Mouse (Mus musculus): ENCODE data around the gene Ehbp1. TPM values are rescaled to one million over a fixed set of nuclear protein-coding genes. Genes with fewer than 3 reads are reported as not detected.

The Ehbp1 gene
- polyA plus RNA-seq, 1 experiment from 2014 or later, result 21.7 TPM

DNA sequence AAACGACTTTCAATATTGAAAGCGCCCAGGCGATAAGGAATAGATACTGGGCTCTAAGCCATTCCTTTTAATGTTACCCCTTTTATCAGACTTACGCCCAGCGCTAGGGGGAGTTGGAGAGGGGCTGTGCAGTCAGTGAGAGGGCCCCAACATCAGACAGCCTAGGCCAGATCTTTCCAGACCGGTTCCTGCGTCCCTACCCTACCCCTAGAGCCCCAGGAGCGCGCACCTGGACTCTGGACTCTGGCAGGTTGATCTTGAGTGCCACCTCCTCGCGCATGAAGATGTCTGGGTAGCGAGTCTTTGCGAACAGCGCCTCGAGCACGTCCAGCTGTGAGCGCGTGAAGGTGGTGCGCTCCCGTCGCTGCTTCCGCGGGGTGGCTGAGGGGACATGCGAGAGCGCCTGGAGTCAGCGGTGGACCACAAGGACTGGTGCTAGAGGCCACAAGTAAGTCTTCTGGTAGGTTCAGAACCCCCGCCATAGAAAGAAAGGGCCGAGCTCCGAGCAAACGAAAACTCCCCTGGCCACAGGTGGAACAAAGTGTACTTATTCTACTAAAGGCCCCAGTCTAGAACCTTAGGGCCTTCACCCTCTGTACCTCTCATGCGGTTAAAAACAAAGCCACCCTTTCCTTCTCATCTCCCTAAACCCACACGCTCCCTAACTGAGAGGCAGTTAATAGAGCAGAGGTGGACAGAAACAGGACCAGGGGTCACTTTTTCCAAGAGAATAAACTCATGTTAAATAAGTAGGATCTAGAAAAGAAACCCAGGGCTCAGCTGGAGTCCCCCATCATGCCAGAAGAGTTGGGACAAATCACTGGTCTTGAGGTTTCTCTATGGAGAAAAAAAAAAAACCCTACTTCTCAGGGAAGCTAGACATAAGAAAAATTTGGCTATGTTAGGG is 343.7 kb downstream of the Ehbp1 start:
- no peaks in the 10 kb centered on the region for H3K9me3 ChIP-seq (ENCODE audit: control insufficient read depth, low read depth, low read length)
- H3K9ac ChIP-seq (replicated peaks; ENCODE audit: low read depth, low read length), result no peak overlapping the region
- H3K27me3 ChIP-seq (ENCODE audit: control insufficient read depth, insufficient read depth, low read length), result peaks cover 49% of the 10 kb centered on the region
- peaks cover 14% of the 10 kb centered on the region; the same call in 1 of the 2 replicates for H3K4me1 ChIP-seq (ENCODE audit: control insufficient read depth, insufficient read depth, low read length)
- no peak overlapping the region for H3K4me3 ChIP-seq (ENCODE audit: low read depth, low read length)
- H3K27ac ChIP-seq (ENCODE audit: low read length), result no peak overlapping the region
- ATAC-seq (ENCODE audit: insufficient number of reproducible peaks, insufficient read depth, low FRiP score, low read depth), result peak; percentile 43
- 8% methylated on average over 32 of the region's 32 CpGs for WGBS
- no peaks in the 10 kb centered on the region for H3K36me3 ChIP-seq (ENCODE audit: control insufficient read depth, insufficient read depth, low read length)
- no peak overlapping the region for H3K4me2 ChIP-seq (replicated peaks; ENCODE audit: low read depth, low read length)

- Histone ChIP-seq H3K4me3 (ENCODE audit: low read depth, low read length) (no peak overlapping the region), H3K9ac (replicated peaks; ENCODE audit: low read depth, low read length) (no peak overlapping the region), H3K36me3 (ENCODE audit: control insufficient read depth, insufficient read depth, low read length) (no peaks in the 10 kb centered on the region), H3K27me3 (ENCODE audit: control insufficient read depth, insufficient read depth, low read length) (peaks cover 56% of the 10 kb centered on the region), H3K4me2 (replicated peaks; ENCODE audit: low read depth, low read length) (no peak overlapping the region), H3K9me3 (ENCODE audit: control insufficient read depth, low read depth, low read length) (no peaks in the 10 kb centered on the region), H3K4me1 (ENCODE audit: control insufficient read depth, insufficient read depth, low read length) (peaks cover 19% of the 10 kb centered on the region), H3K27ac (ENCODE audit: low read length) (no peak overlapping the region)
- ATAC-seq (ENCODE audit: insufficient number of reproducible peaks, insufficient read depth, low FRiP score, low read depth), result no peak
- WGBS, result 3% methylated on average over 20 of the region's 20 CpGs
Observed at GRCm38 (mm10) chr11:21997561-21998140, 344.4 kb downstream of the Ehbp1 start.

DNA sequence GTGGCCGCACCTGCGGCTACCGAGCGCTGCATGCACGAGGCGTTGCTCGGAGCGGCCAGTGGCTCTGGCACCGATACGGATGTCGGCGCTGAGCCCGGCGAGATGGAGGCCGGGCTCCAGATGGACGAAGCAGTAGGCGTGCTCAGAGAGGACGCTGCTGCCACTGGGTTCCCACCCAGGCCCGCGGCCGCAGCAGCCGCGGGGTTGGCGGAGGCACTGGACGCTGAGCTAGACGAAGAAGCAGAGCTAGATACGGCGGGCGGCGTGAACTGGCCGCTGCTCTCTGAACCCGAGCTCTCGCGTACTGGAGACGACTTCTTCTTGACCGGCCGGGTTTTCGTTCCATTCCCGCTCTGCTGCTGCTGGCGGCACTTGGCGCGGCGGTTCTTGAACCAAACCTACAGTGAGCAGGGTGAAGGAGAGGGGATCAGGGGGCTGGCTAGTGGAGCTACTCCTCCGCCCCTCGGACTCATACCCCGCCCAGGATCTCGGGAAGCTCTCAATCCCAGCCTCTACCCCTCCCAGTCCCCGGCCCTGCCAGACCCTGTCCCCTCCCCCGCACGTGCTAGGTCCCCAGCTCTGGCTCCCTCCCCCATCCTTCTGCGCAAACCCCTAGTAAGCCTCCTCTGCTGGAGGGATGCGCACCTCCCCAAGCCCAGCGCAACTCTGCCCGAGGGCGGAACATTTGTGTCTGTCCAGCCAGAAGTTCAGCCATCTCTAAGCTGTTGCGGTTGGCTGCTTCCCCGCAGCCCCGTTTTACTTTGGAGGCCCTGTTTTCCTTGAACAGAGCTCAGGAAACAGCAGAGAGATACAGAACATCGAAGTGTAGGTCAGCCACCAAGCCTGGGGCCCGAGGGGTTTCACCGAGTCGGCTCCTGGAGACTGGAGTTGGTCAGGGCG is 345.2 kb downstream of the Ehbp1 start:
- H3K4me2 ChIP-seq (replicated peaks; ENCODE audit: low read depth, low read length), result peak overlapping the region; percentile 19
- H3K27me3 ChIP-seq (ENCODE audit: control insufficient read depth, insufficient read depth, low read length), result peaks cover 58% of the 10 kb centered on the region
- H3K27ac ChIP-seq (ENCODE audit: low read length), result no peak overlapping the region
- WGBS, result under 1% methylated on average over 63 of the region's 63 CpGs
- H3K4me1 ChIP-seq (ENCODE audit: control insufficient read depth, insufficient read depth, low read length), result peaks cover 19% of the 10 kb centered on the region
- H3K36me3 ChIP-seq (ENCODE audit: control insufficient read depth, insufficient read depth, low read length), result no peaks in the 10 kb centered on the region
- H3K4me3 ChIP-seq (ENCODE audit: low read depth, low read length), result peak overlapping the region; percentile 17; the same call in 1 of the 2 replicates
- no peak for ATAC-seq (ENCODE audit: insufficient number of reproducible peaks, insufficient read depth, low FRiP score, low read depth)
- no peak overlapping the region for H3K9ac ChIP-seq (replicated peaks; ENCODE audit: low read depth, low read length)
- H3K9me3 ChIP-seq (ENCODE audit: control insufficient read depth, low read depth, low read length), result no peaks in the 10 kb centered on the region

DNA sequence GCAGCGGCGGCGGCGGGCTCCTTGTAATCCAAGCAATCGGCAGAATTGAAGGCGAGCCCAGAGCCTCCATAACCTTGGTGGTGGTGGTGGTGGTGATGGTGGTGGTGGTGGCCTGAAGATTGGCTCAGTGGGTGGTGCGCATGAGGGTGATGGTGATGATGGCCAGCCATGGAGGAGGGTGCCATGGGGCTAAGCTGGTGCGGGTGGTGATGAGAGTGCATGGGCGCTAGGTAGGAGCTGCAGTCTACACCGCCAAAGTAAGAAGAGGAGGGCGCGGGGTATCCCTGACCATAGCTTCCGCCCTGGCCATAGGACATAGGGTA is 345.8 kb downstream of the Ehbp1 start:
- Histone ChIP-seq H3K4me1 (ENCODE audit: control insufficient read depth, insufficient read depth, low read length) (peaks cover 19% of the 10 kb centered on the region), H3K9me3 (ENCODE audit: control insufficient read depth, low read depth, low read length) (no peaks in the 10 kb centered on the region), H3K4me3 (ENCODE audit: low read depth, low read length) (peak overlapping the region; percentile 17; the same call in 1 of the 2 replicates), H3K4me2 (replicated peaks; ENCODE audit: low read depth, low read length) (peak overlapping the region; percentile 19; the same call in 1 of the 2 replicates), H3K36me3 (ENCODE audit: control insufficient read depth, insufficient read depth, low read length) (no peaks in the 10 kb centered on the region), H3K27me3 (ENCODE audit: control insufficient read depth, insufficient read depth, low read length) (peaks cover 58% of the 10 kb centered on the region), H3K27ac (ENCODE audit: low read length) (no peak overlapping the region), H3K9ac (replicated peaks; ENCODE audit: low read depth, low read length) (no peak overlapping the region)
- ATAC-seq (ENCODE audit: insufficient number of reproducible peaks, insufficient read depth, low FRiP score, low read depth), result no peak
- WGBS, result 2% methylated on average over 13 of the region's 13 CpGs

GRCm38 (mm10) chr11:21995534-21996324 is 346.4 kb downstream of the Ehbp1 start:
- 3% methylated on average over 27 of the region's 27 CpGs for WGBS
- H3K9ac ChIP-seq (replicated peaks; ENCODE audit: low read depth, low read length), result no peak overlapping the region
- H3K36me3 ChIP-seq (ENCODE audit: control insufficient read depth, insufficient read depth, low read length), result no peaks in the 10 kb centered on the region
- no peaks in the 10 kb centered on the region for H3K9me3 ChIP-seq (ENCODE audit: control insufficient read depth, low read depth, low read length)
- H3K4me1 ChIP-seq (ENCODE audit: control insufficient read depth, insufficient read depth, low read length), result peaks cover 14% of the 10 kb centered on the region
- no peak overlapping the region for H3K4me3 ChIP-seq (ENCODE audit: low read depth, low read length)
- no peak overlapping the region for H3K27ac ChIP-seq (ENCODE audit: low read length)
- H3K4me2 ChIP-seq (replicated peaks; ENCODE audit: low read depth, low read length), result no peak overlapping the region
- ATAC-seq (ENCODE audit: insufficient number of reproducible peaks, insufficient read depth, low FRiP score, low read depth), result no peak
- peaks cover 60% of the 10 kb centered on the region for H3K27me3 ChIP-seq (ENCODE audit: control insufficient read depth, insufficient read depth, low read length)

DNA sequence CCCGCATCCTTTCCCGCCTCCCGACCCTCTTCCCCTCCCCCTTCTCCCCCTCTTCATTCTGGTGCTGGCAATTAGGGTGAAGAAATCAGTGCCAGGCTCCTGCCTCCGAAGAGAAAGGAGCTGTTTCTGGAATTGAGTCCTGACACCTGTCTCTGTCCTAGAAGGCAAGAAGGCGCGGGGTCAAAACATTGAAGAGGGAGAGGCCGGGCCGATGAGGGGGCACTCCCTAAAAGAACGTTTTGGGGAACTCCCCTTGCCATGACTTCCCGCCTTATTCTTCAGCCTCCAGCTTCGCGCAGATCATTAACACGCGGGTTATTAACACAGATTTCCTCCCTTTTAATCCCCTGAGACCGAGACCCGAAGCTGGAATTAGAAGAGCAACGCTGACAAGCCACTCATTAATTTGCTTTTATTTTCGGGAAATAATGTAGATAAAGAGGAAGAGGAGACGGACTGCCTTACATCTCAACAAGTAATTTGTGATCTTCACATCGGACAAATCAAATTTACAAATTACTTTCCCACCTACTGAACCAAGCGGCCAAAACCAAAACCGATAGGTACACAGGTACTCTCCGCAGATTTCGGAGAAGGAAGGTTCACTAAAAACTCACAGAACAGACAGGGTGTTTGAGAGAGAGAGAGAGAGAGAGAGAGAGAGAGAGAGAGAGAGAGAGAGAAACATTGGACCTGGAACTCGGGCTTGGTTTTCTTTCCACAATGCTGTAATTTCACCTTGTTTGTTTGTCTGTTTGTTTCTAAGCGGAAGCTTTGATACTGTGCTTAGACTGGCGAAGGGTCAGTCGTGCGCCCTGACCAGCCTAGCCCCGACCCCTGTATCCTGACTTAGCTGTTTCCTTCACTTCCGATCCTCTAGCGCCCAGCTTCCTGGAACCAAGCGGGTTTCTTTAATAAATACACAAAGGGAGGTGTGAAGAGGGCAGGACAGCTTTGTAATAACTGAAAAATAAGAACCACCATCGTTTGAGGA is 347.4 kb downstream of the Ehbp1 start:
- Histone ChIP-seq H3K36me3 (ENCODE audit: control insufficient read depth, insufficient read depth, low read length) (no peaks in the 10 kb centered on the region), H3K27me3 (ENCODE audit: control insufficient read depth, insufficient read depth, low read length) (peaks cover 54% of the 10 kb centered on the region), H3K9ac (replicated peaks; ENCODE audit: low read depth, low read length) (no peak overlapping the region), H3K4me1 (ENCODE audit: control insufficient read depth, insufficient read depth, low read length) (peaks cover 11% of the 10 kb centered on the region), H3K4me3 (ENCODE audit: low read depth, low read length) (no peak overlapping the region), H3K27ac (ENCODE audit: low read length) (no peak overlapping the region), H3K4me2 (replicated peaks; ENCODE audit: low read depth, low read length) (no peak overlapping the region), H3K9me3 (ENCODE audit: control insufficient read depth, low read depth, low read length) (no peaks in the 10 kb centered on the region)
- WGBS, result 2% methylated on average over 34 of the region's 34 CpGs
- ATAC-seq (ENCODE audit: insufficient number of reproducible peaks, insufficient read depth, low FRiP score, low read depth), result no peak

GRCm38 (mm10) chr11:21993597-21994376 is 348.3 kb downstream of the Ehbp1 start:
- under 1% methylated on average over 40 of the region's 47 CpGs for WGBS
- Histone ChIP-seq H3K9me3 (ENCODE audit: control insufficient read depth, low read depth, low read length) (no peaks in the 10 kb centered on the region), H3K4me1 (ENCODE audit: control insufficient read depth, insufficient read depth, low read length) (peaks cover 11% of the 10 kb centered on the region), H3K27ac (ENCODE audit: low read length) (no peak overlapping the region), H3K4me3 (ENCODE audit: low read depth, low read length) (no peak overlapping the region), H3K9ac (replicated peaks; ENCODE audit: low read depth, low read length) (no peak overlapping the region), H3K36me3 (ENCODE audit: control insufficient read depth, insufficient read depth, low read length) (no peaks in the 10 kb centered on the region), H3K27me3 (ENCODE audit: control insufficient read depth, insufficient read depth, low read length) (peaks cover 51% of the 10 kb centered on the region), H3K4me2 (replicated peaks; ENCODE audit: low read depth, low read length) (peak overlapping the region; percentile 3; the same call in 1 of the 2 replicates)
- no peak for ATAC-seq (ENCODE audit: insufficient number of reproducible peaks, insufficient read depth, low FRiP score, low read depth)
